Mouse (Mus musculus) heart, embryonic 11.5 days (tissue): ENCODE measurements around the gene Prss37. TPM values are rescaled to one million over a fixed set of nuclear protein-coding genes. Genes with fewer than 3 reads are reported as not detected.

ENCODE experiments used
- ATAC-seq: fragments of 200-750 bp; cut with Nextera tagmentation; replicated peaks from 2 replicates; pipeline ENCODE4 v1.8.0; 2017; ENCODE audit warnings: moderate library complexity; ENCODE audit not compliant: insufficient number of reproducible peaks, low FRiP score, low TSS enrichment
- H3K27ac ChIP-seq: fragments of 300-500 bp; sonication (generic); 2 replicates; pipeline ENCODE4 v1.5.1; 2014; ENCODE audit warnings: mild to moderate bottlenecking, low read depth, low read length
- H3K27me3 ChIP-seq: fragments of 300-500 bp; sonication (generic); 2 replicates; pipeline ENCODE4 v1.6.1; 2014; ENCODE audit warnings: mild to moderate bottlenecking, low read length, mixed read lengths; ENCODE audit not compliant: control insufficient read depth, insufficient read depth
- H3K36me3 ChIP-seq: fragments of 300-500 bp; sonication (generic); 2 replicates; pipeline ENCODE4 v1.6.1; 2014; ENCODE audit warnings: mild to moderate bottlenecking, low read length, moderate library complexity, mixed read lengths; ENCODE audit not compliant: control insufficient read depth, insufficient read depth
- H3K4me1 ChIP-seq: fragments of 300-500 bp; sonication (generic); 2 replicates; pipeline ENCODE4 v1.6.1; 2014; ENCODE audit warnings: low read length; ENCODE audit not compliant: control insufficient read depth, insufficient read depth
- H3K4me2 ChIP-seq: fragments of 300-500 bp; sonication (generic); 2 replicates; pipeline ENCODE4 v1.6.1; 2014; ENCODE audit warnings: mild to moderate bottlenecking, moderate library complexity
- H3K4me3 ChIP-seq: fragments of 300-500 bp; sonication (generic); 2 replicates; pipeline ENCODE4 v1.5.1; 2014; ENCODE audit warnings: low read depth, low read length
- H3K9ac ChIP-seq: fragments of 300-500 bp; sonication (generic); 2 replicates; pipeline ENCODE4 v1.6.1; 2014; ENCODE audit warnings: mild to moderate bottlenecking, low read depth, low read length, moderate library complexity
- H3K9me3 ChIP-seq: fragments of 300-500 bp; sonication (generic); replicated peaks from 2 replicates; pipeline ENCODE4 v1.6.1; 2016; ENCODE audit warnings: low read length; ENCODE audit not compliant: control insufficient read depth
- WGBS: fragments of 180-500 bp; shearing (Covaris S2); extraction: QIAGEN DNeasy Blood & Tissue Kit; methylation state at CpG from one replicate; pipeline ENCODE4 v1.1.7; 2014; ENCODE audit not compliant: insufficient replicate concordance; 5-methylcytosine and 5-hydroxymethylcytosine counted together
- polyA plus RNA-seq: library from polyadenylated mRNA; unstranded; fragments of >200 nt; fragmentation: Nextera tagmentation; extraction: Ambion mirVana; gene quantifications from 2 replicates; pipeline ENCODE4 v1.2.1, GENCODE M21; 2014

Prss37 gene
- not detected in 2 replicates for polyA plus RNA-seq

DNA sequence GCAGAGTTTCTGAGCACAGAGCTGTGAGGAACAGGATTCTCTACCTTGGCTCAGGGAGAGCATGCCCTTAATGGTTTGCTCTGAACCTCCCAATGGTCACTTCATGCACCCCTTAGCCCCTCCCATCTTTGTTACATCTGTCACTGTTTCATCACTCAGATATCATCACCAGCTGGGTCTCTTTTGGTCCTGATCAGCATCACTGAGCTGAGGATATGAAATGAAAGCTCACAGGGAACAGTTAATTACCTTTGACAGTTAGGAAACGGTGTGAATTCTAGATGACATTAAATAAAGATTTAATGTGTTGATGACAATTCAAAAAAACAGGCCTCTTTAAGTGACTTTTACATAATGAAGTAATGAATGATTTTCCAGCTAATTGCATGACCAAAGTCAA is at the start of gene Prss37:
Prss37 (minus strand) TSS at position 101 of the 400 bp plus-strand sequence.
- ATAC-seq: no peak
- Histone ChIP-seq H3K9me3 (no peaks in the 10 kb centered on the region), H3K4me2 (no peak within 1 kb of the TSS), H3K27me3 (no peaks in the 10 kb centered on the region), H3K27ac (no peak within 1 kb of the TSS), H3K4me1 (no peaks in the 10 kb centered on the region), H3K4me3 (no peak within 1 kb of the TSS), H3K9ac (no peak within 1 kb of the TSS), H3K36me3 (no peaks in the 10 kb centered on the region)
- 83% methylated on average over 1 of the region's 1 CpGs for WGBS

DNA sequence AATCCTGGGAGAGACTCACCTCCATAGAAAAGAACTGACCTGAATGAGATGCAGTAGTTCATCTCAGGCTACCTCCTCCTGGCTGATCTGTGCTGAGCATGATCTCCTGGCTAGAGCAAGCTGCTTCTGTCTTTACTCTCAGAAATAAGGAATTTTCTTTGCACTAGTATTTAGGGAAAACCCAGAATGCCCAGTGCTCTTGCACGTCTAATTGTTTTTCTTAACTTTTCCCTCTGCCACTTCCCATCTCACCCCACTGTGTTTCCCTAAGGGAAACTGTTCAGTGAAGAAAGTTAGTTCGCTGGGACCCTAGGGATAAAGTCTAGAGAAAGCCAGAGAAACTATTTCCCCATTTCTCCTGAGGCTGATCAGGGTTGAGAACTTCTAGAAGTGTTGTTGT is 35.6 kb upstream of the Prss37 start, which contains the start of gene Olfr461:
Olfr461 (minus strand) TSS at position 101 of the 400 bp plus-strand sequence.
- Histone ChIP-seq H3K4me3 (no peak within 1 kb of the TSS), H3K27me3 (no peaks in the 10 kb centered on the region), H3K9ac (no peak within 1 kb of the TSS), H3K4me1 (no peaks in the 10 kb centered on the region), H3K36me3 (no peaks in the 10 kb centered on the region), H3K4me2 (no peak within 1 kb of the TSS), H3K9me3 (no peaks in the 10 kb centered on the region), H3K27ac (no peak within 1 kb of the TSS)
- ATAC-seq: no peak
- 74% methylated on average over 2 of the region's 2 CpGs for WGBS

DNA sequence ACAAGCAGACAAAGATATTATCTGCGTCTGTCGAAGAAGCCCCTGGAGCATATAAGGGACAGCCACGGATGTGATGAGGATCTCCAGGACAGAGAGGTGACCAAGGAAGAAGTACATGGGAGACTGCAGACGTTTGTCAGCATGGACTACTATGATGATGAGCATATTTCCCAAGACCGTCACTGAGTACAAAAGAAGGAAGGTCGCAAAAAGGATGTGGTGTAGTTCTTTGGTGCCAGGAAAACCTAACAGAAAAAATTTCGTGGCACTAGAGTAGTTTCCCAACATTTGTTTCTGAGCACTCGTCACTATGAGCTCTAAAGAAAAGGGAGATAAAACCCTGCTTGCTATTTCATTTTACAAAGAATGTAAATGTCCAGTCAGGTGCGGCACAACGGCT is 25.4 kb upstream of the Prss37 start:
- Histone ChIP-seq H3K27me3 (no peaks in the 10 kb centered on the region), H3K4me3 (no peak overlapping the region), H3K9ac (no peak overlapping the region), H3K4me2 (no peak overlapping the region), H3K27ac (no peak overlapping the region), H3K9me3 (no peaks in the 10 kb centered on the region), H3K4me1 (no peaks in the 10 kb centered on the region), H3K36me3 (no peaks in the 10 kb centered on the region)
- no peak for ATAC-seq
- WGBS: 75% methylated on average over 10 of the region's 10 CpGs

DNA sequence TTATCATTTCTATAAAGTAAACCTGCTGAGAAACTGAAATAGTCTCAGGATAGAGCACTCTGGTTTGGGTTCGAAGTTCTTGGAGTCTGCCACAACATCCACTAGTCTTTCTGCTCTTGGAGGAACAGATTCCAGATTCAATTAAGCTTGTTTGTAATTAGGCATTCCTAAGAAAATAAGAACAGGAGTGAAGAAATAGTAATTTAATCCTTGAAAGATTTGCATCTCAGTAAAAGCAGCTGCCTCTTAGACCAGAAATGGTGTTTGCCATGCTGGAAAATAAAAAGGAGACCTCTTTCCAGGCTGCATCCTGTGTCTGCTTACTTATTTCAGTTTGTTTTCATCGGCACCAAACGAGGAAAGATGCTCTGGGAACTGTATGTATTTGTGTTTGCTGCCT is 26.1 kb downstream of the Prss37 start, which contains the start of gene Tas2r108:
Tas2r108 (plus strand) TSS at position 301 of the 400 bp plus-strand sequence.
- WGBS: 84% methylated on average over 3 of the region's 3 CpGs
- H3K27ac ChIP-seq: no peak within 1 kb of the TSS
- no peaks in the 10 kb centered on the region for H3K27me3 ChIP-seq
- no peaks in the 10 kb centered on the region for H3K9me3 ChIP-seq
- no peak within 1 kb of the TSS for H3K4me2 ChIP-seq
- ATAC-seq: no peak
- no peaks in the 10 kb centered on the region for H3K36me3 ChIP-seq
- no peak within 1 kb of the TSS for H3K9ac ChIP-seq
- H3K4me3 ChIP-seq: no peak within 1 kb of the TSS
- no peaks in the 10 kb centered on the region for H3K4me1 ChIP-seq

DNA sequence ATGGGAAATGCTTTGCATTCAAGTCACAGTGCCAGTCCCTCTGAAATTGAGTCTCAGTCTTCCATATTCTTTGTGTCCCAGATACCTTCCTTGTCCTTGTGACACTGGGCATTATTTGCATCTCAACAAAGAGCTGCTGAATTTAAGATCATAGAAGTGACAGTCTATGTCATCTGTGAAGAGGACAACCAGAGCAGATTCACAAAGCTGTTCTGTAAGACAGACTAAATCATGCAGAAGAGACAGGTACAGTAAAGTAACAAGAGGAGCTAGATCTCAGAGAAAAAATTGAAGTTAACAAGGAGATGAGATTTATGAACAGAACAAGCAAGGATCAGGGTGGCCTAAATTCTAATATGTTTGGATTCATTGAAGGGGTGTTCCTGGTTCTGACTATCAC is 28.4 kb downstream of the Prss37 start, which contains the start of gene Tas2r137:
Tas2r137 (plus strand) TSS at position 301 of the 400 bp plus-strand sequence.
- Histone ChIP-seq H3K9me3 (no peaks in the 10 kb centered on the region), H3K36me3 (no peaks in the 10 kb centered on the region), H3K4me3 (no peak within 1 kb of the TSS), H3K4me2 (no peak within 1 kb of the TSS), H3K4me1 (no peaks in the 10 kb centered on the region), H3K27me3 (no peaks in the 10 kb centered on the region), H3K9ac (no peak within 1 kb of the TSS), H3K27ac (no peak within 1 kb of the TSS)
- no peak for ATAC-seq

DNA sequence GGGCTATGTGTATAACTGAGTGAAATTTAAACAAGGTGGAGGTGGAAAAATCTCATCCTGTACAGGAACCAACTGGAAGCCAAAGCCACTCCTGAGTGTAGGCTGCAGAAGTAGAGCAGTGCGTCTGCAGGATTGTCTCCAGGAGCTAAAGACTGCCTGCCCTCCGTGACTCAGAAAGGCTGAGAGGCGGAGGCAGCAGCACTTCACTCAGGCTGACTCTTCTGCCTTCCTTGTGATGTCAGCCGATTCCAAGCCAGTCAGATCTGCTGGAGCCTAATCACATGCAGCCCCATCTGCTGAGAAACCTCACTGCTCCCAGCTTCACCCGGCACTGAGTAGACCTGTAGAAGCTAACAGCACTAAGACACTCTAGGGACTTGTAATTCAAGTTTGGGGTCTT is 37.0 kb downstream of the Prss37 start:
- 85% methylated on average over 5 of the region's 5 CpGs for WGBS
- peaks cover 40% of the 10 kb centered on the region for H3K36me3 ChIP-seq

DNA sequence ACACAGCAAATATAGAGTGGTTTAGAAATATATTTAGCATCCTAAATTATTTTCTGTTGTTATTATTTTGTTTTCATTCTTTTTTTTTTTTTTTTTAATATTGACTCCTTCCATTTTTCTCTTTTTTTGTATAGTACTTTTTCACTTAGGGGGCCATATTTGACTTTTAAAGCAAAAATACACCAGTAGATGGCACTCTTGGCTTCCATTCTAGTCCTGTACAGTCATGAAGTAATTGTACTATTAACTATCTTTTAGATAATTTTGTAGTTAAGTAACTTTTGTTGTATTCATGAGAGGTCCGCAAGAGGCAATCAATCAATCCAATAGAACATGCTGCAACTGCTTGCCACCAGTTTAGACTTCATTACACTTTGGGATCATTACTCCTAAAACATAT is 39.6 kb downstream of the Prss37 start:
- H3K4me1 ChIP-seq: no peaks in the 10 kb centered on the region
- H3K4me2 ChIP-seq: no peak overlapping the region
- ATAC-seq: no peak
- H3K27me3 ChIP-seq: no peaks in the 10 kb centered on the region
- H3K9ac ChIP-seq: no peak overlapping the region
- peaks cover 57% of the 10 kb centered on the region for H3K36me3 ChIP-seq
- H3K27ac ChIP-seq: no peak overlapping the region
- H3K9me3 ChIP-seq: no peaks in the 10 kb centered on the region
- WGBS: 84% methylated on average over 1 of the region's 1 CpGs
- H3K4me3 ChIP-seq: no peak overlapping the region

More for the DNA sequence above, 37.0 kb downstream of the Prss37 start:
- H3K9ac ChIP-seq: no peak overlapping the region
- H3K27me3 ChIP-seq: no peaks in the 10 kb centered on the region
- ATAC-seq: no peak
- H3K9me3 ChIP-seq: no peaks in the 10 kb centered on the region
- no peak overlapping the region for H3K27ac ChIP-seq
- no peak overlapping the region for H3K4me2 ChIP-seq
- H3K4me3 ChIP-seq: no peak overlapping the region
- H3K4me1 ChIP-seq: no peaks in the 10 kb centered on the region

DNA sequence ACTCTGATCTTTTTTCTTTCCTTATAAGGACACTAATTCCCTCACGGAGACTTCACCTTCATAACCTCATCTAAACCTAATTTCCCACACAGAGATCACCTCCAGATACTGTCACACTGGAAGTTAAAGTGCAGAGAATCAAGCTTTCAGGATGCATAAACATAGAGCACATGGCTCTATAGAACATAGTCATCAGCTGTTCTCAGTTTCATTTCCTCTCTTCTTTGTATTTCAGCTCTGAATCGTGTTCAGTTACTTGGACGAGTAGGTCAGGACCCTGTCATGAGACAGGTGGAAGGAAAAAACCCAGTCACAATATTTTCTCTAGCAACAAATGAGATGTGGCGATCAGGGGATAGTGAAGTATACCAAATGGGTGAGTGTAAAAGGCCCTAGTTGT is 43.2 kb downstream of the Prss37 start:
- Histone ChIP-seq H3K9ac (no peak overlapping the region), H3K27ac (no peak overlapping the region), H3K4me2 (no peak overlapping the region), H3K36me3 (peaks cover 38% of the 10 kb centered on the region), H3K27me3 (no peaks in the 10 kb centered on the region), H3K9me3 (no peaks in the 10 kb centered on the region), H3K4me1 (peaks cover 4% of the 10 kb centered on the region), H3K4me3 (no peak overlapping the region)
- no peak for ATAC-seq
- WGBS: 90% methylated on average over 4 of the region's 4 CpGs

DNA sequence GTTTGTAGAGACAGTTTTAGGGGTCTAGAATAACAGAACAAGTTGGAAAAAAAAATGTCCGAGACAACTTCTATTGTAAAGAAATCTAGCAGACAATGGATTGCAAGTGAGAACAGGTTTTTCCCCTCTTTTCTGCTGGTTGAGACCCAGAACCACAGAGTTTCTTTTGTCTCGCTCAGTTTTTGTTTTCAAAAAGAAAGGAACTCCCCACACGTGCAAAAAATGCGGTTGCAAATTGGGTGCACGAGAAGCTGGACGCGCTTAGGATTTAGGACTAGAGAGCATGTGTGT is 47.6 kb downstream of the Prss37 start:
- H3K27me3 ChIP-seq: no peaks in the 10 kb centered on the region
- peak overlapping the region; percentile 83 for H3K4me2 ChIP-seq
- H3K9ac ChIP-seq: peak overlapping the region; percentile 94
- H3K9me3 ChIP-seq: no peaks in the 10 kb centered on the region
- peak overlapping the region; percentile 80 for H3K4me3 ChIP-seq
- peaks cover 18% of the 10 kb centered on the region for H3K36me3 ChIP-seq
- peak overlapping the region; percentile 93 for H3K27ac ChIP-seq
- ATAC-seq: no peak
- H3K4me1 ChIP-seq: peaks cover 4% of the 10 kb centered on the region
- WGBS: under 1% methylated on average over 7 of the region's 7 CpGs
